Mouse (Mus musculus) regulatory T cell (primary cell): ENCODE measurements around the gene Prickle1.

Source experiments
- in situ Hi-C: fragments of 300-600 bp; cut with MboI, MseI; formaldehyde crosslinking; loops from one replicate; pipeline ENCODE4 v1.15.1; 2025; ENCODE audit warnings: high pct_unique_total_duplicates

Gene Prickle1

DNA sequence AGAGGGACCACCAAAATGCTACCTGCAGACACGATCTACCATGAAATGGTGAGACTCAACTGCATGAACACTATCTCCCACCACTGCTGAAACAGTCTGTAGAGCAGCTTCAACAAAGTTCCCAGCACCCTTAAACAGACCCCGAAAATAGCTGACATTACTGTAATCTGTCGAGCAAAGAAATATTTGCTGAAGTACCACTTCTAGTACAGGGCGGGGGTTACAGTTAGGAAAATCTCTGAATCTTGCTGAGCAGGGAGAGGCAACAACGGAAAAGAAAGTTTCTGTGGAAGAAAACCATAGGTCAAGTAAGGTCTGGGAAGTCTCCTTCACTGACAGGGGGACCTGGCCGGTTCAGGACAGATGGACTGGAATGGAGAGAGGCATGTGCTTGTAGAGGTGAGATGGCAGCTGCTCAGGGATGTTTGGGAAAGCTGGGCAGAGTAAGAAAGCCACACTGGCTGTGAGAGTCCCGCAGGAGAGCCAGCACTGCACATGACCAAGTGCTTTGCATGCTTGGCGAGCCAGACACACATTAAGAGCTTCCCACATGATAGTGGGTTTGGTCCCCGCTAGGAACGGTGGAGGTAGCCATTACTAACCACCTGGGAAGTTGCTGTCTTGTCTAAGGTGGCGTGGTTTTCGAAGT, 41.4 kb downstream of the Prickle1 start:
- in situ Hi-C loops, result loop anchor here (10.0 kb wide), 1 partner anchor 1280 kb away; no protein-coding TSS in a partner anchor

DNA sequence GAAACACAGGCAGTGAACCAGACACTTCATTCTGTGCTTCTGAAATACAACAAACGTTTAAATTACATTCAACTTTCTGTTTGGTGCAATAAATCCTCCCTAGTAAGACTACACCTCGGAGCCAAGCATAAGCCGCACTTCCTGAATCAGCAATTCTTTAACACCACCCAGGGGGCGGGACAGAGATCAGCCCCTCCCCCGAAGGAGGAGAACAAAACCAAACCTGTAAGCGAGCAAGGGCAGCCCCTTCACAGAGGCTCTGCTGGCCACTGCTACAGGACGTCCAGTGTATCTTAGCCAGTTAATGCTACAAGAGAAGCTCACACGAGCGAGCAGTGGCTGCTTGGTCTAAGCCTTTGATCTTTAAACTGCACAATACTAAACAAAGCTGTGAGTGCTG, 43.5 kb downstream of the Prickle1 start:
- in situ Hi-C loops, result loop anchor here (10.0 kb wide), 1 partner anchor 1277 kb away; no protein-coding TSS in a partner anchor

DNA sequence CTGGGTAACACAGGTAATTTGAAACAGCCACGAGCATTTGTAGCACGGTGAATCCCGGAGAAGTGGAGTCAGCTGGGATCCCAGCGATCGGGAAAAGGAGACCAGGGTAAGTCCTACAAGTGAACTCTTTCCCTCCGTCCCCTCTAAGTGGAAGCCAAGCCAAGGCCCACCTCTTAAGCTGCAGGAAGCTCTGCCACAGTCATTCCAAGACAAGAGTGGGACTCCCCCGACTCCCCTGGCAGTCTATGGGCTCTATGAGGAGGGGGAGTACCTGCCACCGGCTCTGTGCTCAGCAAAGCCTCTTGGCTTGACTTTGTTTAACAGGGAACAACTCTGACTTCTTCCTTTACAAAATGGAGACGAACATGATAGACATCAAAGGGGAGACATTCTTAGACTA, 47.4 kb downstream of the Prickle1 start:
- in situ Hi-C loops, result no loop called here

DNA sequence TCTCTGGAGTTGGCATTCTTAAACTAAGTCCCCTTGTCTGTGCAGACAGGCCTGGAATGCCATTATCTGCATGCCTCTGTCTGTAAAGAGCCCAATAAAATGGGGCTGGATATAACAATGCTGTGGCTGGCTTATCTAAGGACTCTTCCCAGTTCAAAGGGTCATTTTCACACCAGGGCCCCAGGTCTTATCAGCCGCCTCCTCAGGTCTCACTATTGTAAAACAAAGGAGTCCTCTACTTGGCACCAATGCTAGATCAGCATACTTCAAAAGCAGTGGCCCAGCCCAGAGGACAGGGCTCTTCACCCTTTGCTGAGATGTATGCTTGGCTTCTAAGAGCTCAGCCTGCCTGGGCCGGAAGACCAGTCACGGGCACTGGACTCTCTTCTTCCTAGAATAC, 56.3 kb downstream of the Prickle1 start:
- in situ Hi-C loops, result no loop called here

DNA sequence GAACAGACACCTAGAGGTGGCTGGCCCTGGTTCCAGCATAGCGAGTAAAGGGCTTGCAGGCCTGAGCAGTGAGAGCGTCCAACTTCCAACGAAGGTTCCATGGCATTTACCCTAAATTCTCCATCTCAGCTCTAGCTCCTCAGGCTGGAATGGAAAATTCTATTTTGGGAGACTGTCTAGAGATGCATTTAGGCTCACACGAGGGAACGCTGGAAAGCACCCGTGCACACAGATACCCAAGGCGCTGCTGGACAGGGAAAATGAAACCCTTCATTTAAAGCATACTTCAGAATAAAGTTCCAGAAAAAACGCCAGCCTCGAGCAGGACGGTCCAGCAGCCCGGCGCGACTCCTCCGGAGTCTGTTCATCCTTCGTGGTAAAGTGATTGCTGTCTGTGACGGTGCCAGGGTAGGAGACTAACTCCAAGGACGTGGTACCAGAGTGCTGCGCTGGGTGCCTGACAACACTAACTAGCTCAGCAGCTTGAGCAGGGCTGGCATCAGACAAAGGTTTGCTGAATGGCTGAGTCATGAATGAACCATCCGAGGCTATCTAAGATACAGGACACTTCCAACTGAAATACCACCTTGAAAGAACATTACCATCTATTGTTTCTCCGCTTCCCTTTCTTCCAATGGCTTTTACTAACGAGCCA, 57.0 kb downstream of the Prickle1 start:
- in situ Hi-C loops, result no loop called here

GRCm38 (mm10) chr15:93537745-93538144, 57.9 kb downstream of the Prickle1 start:
- in situ Hi-C loops, result no loop called here

DNA sequence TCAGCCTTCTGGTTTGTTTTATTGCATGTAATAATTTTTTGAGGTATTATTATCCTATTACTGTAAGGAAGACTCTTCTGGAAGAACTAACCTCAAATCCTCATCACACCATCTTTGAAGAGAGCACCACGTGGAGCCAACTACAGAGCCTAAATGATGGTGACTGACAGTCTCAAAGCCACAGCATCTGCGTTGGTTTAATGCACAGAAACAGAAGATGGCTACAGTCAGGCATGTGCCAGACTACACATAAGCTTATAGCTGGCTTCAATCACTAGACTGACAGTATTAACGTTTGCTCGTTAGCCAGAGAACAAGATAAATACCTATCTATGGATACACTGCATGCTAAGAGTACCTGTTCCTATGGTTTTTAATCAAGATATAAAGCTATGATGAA, 59.5 kb downstream of the Prickle1 start:
- in situ Hi-C loops, result no loop called here

DNA sequence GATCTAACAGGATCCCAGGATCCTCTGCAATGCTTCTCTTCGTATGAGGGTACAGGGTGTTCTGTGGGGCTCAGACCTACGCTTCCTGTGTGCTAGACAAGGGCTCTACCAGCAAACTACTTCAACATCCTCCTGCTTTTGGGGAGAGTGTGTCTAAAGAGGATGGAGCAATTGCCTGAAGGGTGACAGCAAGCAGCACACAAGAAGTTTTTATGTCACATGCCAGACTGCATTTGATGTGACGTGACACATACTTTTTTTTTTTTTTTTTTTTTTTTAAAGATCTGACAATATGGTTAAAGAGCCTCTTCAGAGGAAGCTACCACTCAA, 65.0 kb downstream of the Prickle1 start:
- in situ Hi-C loops, result no loop called here

DNA sequence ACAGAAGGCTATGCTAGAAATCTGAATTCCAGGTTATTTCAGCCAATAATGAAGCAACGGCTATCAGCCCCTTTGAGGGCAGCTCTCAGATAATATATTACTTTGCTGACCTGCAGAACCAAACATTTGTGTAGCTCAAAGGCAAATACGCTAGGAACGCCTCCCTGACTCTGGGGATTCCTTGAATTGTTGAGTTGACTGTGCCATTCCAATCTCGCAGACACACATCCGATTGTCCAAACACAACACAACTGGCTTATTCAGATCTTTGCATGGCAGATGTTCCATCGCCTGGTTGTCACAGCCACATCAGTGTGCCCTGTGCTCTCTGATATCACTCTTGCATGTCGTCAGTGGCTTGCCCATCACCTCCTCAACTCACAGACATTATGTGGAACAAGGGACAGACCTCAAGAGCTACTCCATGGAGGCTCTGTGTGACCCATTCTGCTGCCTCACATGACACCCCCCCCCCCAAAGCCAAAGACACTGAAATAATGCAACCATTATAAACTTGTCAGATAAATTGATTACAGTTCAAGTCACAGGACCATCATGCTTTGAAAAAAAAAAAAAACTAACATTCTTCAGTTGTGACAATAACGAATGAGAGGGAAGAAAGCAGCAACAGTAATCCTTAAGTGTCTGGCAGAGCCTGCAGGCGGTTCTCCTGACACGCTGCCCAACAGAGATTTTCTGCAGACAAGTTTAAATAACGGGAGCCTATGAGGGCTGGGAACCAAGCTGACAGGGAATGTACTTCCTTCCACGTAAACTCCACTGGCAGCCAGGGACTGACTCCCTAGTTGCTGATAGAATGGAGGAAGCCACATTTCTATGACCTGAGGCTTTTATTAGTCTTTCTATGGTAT, 65.6 kb downstream of the Prickle1 start:
- in situ Hi-C loops, result no loop called here

DNA sequence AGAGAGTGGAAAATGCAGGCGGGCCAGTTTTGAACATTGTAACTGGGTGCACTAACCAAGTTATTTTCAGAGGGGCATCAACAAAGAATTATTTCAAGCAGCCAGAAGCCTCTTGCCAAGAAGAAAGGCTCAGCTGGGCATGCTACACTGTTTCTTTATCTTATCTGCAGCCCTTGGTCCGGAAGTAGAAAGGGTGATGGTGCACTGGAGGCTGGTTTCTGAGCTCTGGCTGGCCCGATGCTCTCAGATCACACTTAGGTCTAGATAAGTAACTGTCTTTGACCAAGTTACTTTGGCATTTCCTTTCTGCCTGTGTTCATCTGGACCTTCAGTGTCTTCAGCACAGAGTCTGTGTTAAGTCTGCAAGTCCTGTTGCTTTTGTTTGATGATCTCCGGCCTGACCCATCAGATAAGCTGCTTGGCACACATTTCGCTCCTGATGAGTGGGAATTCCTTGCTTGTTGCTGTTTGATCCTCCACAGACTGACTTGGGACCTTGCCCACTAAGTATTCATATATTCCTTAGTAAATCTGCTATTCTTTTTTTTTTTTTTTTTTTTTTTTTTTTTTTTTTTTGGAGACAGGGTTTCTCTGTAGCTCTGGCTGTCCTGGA, 70.3 kb downstream of the Prickle1 start:
- in situ Hi-C loops, result no loop called here

GRCm38 (mm10) chr15:93521787-93522180, 73.9 kb downstream of the Prickle1 start:
- in situ Hi-C loops, result no loop called here

GRCm38 (mm10) chr15:93521088-93521786, 74.5 kb downstream of the Prickle1 start:
- in situ Hi-C loops, result no loop called here

GRCm38 (mm10) chr15:93519836-93520826, 75.6 kb downstream of the Prickle1 start:
- in situ Hi-C loops, result no loop called here

DNA sequence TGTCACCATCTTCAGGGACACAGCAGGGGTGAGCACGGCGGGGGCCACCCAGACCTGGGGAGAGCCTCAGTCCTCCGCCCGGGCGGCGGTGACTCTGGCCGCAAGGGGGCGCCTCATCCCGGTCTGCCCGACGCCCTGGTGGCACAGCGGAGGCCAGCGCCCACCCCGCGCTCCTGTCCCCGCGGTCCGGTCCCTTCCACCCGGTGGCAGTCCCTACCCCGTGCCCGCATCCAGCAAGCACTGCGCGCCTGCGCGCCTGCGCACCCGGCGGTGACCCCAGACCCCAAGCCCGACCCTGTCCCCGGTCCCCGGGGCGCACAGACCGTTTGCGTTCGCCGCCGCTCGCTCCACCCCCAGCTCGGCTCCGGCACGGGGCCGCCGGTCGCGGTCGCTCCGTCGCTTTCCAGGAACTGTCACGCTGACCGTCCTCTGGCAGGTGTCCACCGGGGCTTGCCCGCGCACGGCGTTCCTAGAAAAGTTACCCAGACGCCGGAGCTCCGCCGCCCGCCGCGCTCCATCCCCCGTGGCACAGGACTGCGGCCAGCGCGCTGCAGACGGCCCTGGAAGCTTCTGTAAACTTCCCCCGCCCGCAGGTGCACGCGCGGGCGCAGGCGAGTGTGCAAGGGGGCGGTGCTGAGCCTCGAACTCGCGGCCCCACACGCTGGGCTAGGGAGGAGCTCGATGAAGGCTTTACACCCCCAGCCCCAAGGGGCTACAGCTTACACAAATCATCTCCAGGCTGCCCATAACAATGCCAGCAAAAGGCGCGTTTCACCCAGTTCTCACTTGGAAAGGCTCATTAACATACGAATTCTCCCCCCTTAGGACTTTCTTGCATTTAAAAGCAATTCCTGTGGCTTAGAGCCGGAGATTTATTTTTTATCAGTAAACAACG, 76.5 kb downstream of the Prickle1 start:
- in situ Hi-C loops, result no loop called here

- in situ Hi-C loops, result no loop called here
These were observed 77.4 kb downstream of the Prickle1 start for GRCm38 (mm10) chr15:93518143-93518902.

DNA sequence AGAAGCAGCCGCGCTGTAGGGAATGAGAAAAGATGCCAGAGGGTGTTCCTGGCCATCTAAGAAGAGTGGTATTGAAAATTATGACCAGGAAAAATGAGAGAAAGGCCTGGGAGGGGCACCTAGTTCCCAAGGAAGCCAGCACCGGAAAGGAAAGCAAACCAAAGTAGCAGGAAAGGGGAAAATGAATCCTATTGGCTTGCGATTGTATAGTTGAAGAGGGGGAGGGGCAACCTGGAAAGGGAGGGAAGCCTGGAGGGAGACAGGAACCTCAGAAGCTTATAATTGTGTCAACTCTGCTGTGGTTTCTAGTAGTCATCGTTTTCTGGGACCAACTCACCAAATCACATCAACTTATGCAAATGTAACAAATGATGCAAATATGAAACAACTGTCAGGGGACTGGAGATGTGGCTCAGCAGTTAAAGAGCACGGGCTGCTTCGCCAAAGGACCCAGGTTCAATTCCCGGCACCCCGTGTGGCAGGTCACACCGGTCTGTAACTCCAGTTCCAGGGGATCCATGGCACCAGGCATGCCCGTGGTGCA, 78.6 kb downstream of the Prickle1 start:
- in situ Hi-C loops, result no loop called here

GRCm38 (mm10) chr15:93515316-93515715, 80.4 kb downstream of the Prickle1 start:
- in situ Hi-C loops, result no loop called here

GRCm38 (mm10) chr15:93513939-93514341, 81.8 kb downstream of the Prickle1 start:
- in situ Hi-C loops, result loop anchor here (5.0 kb wide), 1 partner anchor 698 kb away; no protein-coding TSS in a partner anchor
